Mouse (Mus musculus) activated CD4-positive, CD25-positive, alpha-beta regulatory T cell, adult 4 months (primary cell): ENCODE data around the gene Sdk2. TPM values are rescaled to one million over a fixed set of nuclear protein-coding genes. Genes with fewer than 3 reads are reported as not detected.

Source experiments
- ATAC-seq: one replicate; pipeline ENCODE4 v1.8.0; 2017
- polyA plus RNA-seq, 2 experiments: library from polyadenylated mRNA; unstranded; fragments of 100-300 nt; shearing (Covaris generic); gene quantifications; one replicate each; pipeline ENCODE4 v1.2.1; 2017

Sdk2 gene
- polyA plus RNA-seq, 2 experiments from 2014 or later: not detected

DNA sequence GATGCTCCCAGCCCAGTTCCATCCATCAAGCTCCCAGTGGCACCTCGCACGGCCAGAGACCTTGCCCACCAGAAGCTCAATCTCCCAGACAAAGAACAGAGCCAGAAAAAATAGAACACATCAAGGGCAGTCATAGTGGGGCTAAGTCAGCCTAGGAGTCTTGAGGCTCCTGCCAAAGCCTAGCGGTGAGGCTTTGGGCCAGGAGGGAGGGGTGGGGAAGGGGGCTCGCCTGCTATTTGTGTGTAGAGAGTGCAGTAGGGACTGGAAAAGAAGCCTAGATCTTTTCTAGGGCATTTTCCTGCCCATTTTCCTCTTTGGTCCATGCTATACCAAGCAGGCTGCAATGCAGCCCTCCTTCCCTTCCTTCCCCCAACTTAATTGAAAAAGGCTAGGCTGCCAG is 76.8 kb downstream of the Sdk2 start:
- ATAC-seq: no peak

DNA sequence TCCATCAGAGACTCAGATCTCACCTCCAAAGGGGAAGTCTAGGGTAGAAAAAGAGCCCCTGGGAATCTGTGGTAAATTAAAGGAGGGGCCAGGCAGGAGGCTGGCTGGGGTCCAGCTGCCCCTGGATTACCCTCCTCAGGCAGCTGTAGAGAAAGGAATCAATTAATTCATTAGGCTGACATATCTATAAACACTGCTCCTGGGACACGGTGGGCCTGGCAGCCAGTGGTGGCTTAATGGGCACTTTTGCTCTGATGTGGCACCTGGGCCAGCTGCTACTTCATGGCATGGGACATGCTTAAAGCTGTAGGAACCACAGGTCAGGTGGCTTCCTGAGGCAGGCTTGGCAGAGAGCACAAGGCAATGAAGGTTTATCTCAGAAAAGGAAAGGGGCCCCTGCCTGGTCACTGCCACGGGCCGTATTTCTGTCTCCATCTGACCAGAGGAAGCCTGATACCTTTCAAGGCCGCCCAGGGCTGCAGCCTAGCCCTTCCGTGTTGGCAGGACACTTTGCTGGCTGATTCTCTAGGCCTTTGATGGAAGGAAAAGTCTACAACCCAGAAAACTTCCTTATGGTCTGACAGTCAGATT is 80.9 kb downstream of the Sdk2 start:
- no peak for ATAC-seq

DNA sequence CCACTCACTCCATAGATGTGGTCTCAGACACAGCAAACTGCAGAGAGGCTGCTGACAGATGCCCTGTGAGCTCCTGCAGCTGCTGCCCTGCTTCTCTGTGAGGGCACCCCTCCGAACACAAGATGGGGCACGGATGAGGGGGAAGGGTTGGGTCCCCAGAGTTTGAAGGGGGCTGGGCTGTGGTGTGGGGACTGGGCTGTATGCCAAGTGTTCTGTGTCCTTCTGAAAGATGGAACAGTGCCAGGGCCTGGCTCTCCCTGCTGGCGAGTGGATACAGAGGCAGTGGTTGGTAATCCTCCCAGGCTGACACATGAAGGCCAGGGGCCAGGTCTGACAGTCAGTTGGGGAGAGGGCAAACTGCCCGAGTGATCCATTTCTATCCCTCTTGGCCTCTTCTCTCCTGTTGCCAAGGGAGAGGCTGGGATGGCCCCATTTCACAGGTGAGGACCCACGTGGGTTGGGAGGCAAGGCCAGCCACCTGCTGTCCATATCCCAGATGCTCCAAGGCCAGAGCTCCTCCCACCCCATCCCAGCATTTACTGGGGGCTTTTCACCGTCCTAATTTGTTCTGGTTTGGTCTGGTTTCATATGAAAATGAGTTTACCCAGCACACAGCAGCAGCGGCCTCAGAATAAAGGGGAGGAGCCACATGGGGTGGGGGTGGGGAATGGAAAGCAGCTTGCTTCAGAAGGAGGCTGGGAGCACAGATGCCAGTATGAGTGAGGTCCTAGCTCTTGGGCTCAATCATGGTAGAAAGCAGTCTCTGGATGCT is 84.9 kb downstream of the Sdk2 start:
- no peak for ATAC-seq

DNA sequence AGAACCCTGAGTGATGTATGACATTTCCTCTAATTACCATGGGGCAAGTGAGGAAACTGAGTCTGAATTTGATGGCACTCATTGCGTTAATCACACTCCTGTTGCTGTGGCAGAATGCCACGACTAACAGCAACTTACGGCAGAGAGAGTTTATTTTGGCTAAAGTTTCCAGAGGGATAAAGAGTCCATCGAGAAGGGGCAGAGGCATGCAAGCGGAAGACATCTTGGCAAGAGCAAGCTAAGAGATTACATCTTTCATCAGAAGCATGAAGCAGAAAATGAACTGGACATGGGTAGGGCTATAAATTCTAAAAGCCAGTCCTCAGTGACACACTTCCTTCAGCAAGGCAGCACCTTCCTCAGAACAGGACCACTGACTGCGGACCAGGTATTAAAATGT is 85.8 kb downstream of the Sdk2 start:
- no peak for ATAC-seq

DNA sequence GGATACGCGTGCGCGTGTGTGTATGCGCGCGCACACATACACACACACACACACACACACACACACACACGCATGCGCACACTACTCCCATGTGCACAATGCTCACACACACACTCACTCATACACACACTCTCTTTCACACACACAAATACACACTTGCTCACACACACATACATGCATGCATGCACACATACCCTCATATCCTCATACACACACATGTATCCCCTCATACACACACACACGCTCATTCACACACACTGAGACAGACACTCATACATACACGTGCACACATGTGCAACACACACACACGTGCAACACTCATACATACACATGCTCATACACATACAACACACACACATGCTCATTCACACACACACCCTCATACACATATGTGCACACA is 88.5 kb downstream of the Sdk2 start:
- ATAC-seq: no peak

DNA sequence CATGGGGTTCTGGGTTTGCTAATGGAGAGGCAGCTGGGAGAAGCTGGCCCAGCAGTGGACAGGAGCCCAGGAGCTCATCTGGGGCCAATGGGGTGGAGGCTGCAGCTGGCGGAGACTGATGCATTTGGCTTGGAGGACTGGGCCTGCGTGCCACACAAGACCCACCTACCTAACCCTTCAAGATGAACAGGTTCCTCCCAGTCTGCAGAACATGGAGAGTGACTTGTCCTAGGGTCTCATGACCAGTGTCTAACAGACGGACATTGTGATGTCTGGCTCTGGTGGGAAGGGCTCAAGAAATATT is 91.2 kb downstream of the Sdk2 start:
- ATAC-seq: no peak

DNA sequence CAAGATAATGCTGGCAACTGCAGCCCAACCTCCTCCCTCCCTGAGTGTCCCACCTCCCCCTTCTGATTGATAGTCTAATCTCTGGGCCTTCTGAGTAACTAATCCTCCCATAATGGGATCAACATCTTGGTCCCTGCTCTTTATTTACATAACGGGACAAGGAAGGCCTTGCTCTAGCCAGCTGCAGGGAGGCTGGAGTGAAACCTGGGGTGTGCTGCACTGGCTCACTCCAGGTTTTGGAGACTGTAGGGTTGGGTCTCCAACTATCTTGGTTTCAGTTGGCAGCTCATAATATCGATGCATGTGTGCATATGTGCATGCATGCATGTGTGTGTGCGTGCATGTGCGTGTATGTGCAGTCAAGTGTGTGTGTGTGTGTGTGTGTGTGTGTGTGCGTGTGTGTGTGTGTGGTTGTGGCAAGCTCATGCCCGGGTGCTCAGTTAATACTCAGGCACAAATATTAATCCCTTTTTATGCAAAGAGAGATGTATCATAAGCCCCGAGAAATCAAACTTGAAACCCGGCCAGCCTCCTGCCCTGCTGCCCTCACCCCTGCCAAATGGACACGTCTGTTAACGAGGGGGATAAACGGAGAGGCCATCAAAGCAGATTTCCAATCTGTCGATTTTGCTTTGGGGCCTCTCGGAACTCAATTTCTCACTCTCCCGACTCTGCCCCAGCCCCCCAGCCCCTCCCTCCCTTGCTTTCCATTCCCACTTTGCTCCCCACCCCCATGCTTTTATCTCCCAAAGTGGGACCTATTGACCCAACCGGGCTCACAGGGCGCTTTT is 91.8 kb downstream of the Sdk2 start:
- ATAC-seq: no peak

DNA sequence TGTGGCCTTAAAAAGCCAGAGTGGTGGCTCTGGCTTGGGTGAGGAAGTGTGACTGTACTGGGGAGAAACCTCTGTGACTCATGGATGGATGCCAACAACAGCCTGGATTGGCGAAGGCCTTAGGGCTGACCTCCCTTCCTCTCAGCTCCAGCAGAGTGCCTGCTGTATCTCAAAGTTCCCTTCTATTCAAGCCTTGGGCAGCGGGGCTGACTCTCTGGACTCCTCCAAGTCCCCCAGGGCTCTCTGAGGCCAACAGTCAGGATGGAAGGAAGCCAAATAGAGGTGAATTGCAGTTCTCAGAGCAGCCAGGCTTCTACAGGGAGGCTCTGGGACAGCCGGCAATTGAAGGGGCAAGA is 94.4 kb downstream of the Sdk2 start:
- ATAC-seq: no peak

DNA sequence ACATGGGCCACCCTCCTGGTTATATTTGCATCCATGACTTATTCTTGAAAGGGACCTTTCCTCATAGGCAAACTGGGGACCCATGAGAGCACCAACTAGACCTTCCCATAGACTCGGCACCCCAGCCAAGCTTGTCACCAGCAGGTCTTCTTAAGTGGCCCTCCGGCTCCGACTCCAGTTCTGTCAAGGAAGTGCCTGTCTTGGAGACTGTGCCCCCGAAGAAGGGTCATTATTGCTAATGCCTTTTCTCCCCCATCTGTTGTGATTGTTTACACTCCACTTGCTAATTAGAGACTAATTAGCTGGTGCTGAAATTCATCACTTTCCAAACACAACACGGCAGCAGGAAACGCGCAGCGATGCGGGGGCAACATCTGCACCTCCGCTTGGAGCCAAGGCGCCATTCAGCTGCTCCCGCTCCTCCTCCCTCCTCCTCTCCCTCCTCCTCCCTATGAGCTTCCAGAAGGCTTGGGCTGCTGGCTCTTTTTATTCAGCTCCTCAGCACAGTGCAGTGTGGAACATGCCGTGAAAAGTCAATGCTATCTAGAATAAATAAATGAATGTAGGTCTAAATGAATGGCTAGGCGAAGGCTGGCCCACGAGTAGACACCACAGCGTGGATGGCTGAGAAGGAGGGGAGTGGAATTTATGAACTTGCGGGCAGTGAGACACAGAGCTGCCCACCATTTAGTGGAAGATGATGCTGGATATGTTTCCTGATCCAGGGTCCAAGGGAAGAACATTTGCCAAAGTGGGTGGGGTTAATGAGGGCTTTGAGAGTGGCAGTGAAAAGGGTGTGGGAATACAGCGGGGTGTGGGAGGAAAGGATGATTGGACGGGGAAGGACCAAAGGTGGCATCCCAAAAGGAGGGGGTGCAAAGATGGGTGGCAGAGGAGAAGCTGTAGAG is 95.0 kb downstream of the Sdk2 start:
- no peak for ATAC-seq

DNA sequence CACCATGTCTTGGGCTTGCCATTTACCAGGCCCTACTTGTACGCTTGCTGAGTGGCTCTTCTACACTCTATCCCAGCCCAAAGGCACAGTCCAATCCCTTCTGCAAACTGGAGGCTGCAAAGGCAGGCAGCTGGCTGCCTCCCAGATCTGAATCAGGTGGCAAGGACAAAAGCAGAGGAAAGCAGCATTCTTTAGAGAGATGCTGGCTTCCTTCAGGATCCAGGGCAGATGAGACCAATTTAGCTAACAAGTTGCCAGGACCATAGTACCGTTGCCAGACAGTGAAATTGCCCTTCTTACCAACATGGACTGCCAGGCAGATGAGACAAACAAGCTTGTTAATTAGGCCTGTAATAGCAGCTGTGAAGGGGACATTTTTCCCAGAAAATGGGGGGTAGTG is 96.8 kb downstream of the Sdk2 start:
- ATAC-seq: no peak

DNA sequence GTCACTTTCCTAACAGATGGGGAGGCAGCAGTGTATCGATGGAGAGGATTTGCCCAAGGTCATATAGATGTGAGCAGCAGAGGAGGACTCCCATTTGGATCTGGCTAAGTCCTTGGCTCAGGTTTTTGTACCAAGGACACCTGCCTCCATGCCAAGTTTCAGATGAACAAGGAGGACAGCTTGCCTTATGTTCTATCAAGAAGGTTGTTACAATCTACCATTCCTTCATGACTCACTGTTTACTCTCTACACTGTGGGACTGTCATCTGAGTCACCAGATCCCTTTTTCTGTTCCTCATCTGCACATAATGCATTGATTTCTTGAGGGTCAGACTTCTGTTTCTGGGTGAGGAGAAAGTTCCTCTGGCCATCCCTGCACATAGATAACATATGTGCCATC is 101.6 kb downstream of the Sdk2 start:
- ATAC-seq: no peak

DNA sequence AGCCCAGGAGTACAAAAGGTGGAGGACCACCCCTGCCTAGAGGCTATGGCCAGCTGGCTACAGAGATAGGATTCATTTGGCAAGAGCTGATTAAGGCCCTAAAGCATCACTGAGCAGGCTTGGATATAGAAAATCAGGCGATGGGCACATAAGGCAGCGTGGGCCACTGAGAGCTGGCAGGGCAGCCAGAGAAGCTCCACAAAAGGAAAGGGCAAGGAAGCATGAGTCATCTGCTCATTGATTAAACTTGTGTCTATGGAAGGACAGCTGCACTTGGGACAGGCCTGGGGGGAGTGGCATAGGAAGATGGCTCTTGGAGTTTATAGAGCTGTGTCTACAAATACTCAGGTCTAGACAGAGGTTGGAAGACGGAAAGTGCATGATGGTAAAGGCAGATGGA is 104.1 kb downstream of the Sdk2 start:
- ATAC-seq: no peak

DNA sequence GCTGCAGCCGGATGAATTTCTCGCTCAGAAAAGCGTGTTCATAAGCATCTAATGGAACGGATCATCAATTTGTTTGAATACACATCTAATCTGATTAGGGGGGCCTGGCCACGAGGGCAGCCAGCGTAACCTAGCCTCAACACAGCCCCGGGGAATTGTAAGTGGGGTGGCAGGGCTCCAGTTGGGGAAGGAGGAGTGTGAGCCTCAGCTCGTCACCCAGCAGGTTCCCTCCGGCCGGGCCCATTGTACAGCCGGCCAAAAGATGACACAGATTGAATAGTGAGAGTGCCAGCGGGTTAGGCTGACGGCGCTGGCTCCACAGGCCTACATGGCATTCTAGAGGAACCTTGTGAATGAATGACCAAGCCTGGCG is 115.2 kb downstream of the Sdk2 start:
- ATAC-seq: no peak

DNA sequence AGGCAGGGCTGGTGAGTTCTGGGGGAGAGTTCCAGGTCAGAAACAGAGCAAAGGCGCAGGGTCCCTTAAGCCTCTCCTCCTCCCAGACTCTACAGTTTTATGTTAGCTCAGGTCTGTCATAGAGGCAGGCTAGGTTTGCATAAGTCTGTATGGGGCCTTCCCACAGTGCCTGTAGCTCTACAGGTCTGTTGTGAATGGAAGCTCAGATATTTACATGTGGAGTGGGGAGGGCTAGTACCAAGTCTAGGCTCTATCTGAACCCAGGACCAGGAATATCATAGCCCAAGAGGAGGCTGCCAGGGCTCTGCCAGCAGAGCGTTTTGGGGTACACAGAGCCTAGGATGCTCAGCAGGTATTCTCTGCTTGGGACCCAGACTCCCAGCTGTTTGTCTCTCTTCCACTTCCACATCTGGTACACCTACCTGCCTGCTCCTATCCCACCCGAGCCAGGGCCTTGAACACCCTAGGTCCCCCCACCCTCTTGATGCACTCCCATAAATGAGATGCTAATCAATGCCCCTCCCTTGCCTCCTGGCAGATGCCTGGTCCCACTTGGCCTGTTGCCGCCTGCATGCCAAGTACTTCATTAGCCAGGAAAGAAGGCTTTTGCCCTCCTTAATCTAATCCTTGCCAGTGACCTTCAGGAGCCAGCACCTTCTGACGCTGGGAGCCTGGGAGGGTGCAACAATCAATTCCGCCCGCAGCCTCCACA is 115.8 kb downstream of the Sdk2 start:
- no peak for ATAC-seq

DNA sequence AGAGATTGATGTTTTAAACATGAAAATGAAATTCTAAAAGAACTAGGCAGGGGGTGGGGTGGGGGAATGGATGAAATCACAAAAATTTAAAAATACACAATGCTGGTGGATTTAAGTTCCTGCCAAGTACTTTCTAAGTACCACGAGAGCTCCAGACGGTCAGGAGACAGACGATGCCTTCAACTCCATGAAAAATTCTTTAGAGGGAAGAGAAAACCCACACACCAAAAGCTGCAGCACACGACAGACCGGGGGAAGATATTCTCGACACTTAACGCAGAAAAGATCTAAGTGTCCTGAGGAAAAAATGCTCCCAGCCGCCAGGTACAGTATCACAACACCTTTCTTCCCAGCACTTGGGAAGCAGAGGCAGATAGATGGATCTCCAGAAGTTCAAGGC is 118.2 kb downstream of the Sdk2 start:
- ATAC-seq: no peak

DNA sequence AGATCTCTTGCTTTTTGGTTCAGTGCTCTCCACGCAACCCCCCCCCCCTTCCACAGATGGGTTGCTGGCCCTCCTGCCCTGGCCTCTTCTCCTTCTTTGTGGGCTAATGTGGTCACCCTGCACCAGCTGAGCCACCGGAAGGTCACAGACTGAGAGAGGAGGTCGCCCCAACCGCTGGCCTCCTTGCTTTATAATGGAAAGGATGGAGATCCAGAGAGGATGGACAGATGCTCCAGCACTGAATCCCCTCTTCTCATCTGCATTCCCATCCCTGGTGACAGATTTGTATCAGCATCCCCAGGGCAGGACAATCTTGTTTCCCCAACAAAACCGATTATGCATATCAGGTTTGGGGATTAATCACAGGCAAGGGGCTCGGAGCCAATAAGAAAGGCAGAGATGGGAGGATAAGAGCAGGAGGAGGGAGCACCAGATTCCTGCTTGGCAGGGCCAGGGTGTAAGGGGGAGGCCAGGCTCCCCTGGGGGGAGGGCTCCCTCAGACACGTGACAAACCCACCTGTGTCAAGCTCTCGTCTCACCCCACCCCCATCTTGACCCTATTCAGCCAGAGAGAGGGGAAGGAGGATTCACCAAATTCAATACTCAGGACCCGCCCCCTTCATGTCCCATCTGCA is 124.6 kb downstream of the Sdk2 start:
- no peak for ATAC-seq

DNA sequence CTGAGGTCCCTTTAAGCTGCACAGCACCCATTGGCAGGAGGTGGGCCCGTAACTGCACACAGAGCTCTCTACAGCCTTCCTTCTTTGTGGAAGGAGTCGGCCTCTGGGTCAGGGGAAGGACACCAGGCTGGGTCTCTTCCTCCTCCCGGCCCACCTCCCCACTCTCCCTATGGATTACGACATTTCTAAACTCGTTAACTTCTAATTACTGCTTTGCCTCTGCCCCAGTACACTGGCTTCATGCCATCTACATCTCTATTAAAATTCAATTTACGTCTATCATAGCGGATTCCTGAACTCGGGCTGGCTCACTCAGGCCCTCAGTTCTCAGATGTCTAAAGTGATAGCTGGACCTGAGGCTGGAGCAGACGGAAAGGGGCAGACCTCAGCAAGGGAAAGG is 133.2 kb downstream of the Sdk2 start:
- no peak for ATAC-seq

DNA sequence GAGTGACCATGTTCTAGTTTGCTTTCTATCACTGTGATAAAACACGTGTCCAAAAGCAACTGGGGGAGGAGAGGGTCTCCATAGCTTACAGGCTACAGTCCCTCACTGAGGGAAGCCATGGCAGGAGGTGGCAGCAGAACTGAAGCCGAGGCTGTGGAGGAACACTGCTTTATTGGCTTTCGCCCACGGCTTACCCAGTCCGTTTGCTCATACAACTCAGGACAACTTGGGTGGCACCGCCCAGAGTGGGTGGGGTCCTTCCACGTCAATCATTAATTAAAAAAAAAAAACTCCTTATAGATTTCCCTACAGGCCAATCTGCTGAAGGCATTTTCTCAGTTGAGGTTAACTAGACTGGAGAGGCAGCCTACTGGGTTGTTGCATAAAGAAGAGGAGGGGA is 133.9 kb downstream of the Sdk2 start:
- ATAC-seq: no peak

DNA sequence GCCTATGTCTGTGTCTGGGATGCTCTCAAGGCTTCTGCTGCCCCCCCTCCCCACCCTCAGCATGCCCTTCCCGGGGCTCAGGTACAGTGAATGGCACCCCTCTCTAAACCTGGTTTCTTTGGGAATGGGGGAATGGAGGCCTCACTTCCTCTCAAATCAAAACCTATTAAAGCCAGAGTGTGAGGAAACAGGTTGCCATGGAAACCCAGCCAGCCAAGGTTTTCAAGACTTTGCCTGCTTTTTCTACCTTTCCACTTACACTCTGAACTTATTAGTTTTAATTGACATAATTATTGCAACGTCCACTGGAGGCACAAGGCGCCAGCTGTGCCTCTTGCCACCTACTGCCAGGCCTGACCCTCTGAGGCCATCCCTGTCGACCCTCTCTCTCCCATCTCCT is 135.1 kb downstream of the Sdk2 start:
- no peak for ATAC-seq

DNA sequence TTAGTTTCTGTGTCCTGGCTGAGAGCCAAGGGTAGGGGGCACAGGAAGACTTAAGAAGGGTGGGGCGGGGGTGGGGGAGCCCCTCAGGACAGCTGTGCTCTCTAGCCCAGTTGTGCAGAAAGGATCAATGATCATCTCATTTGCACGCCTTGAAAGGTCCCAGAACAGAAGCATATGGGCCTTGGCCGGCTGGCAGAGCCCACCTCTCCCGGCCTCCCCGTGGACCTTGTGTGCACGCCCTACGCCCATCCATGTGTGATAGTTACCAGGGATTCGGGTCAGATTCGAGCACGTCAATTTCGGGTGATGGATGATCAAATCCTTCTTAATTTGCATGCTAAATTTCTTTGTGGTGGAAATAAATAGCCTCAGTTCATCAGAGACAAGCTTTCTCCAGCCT is 136.7 kb downstream of the Sdk2 start:
- no peak for ATAC-seq

DNA sequence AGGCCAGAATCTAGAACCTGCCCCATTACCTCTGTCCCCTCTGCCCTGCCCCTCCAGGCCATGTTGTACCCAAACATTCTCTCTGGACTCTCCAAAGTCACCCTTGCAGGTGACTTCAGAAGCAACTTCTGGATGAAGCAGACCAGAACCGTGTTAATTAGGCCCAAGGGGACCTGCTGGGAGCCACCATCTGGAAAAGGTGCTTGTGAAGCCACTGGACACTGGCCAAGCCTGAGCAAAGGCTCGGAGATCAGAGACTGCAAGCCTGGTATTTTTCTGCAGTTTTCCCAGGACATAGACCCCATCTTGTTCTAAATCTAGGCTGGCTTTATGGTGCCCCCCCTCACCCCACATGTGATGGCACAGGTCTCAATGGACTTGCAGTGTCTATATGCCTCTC is 138.0 kb downstream of the Sdk2 start:
- ATAC-seq: no peak

DNA sequence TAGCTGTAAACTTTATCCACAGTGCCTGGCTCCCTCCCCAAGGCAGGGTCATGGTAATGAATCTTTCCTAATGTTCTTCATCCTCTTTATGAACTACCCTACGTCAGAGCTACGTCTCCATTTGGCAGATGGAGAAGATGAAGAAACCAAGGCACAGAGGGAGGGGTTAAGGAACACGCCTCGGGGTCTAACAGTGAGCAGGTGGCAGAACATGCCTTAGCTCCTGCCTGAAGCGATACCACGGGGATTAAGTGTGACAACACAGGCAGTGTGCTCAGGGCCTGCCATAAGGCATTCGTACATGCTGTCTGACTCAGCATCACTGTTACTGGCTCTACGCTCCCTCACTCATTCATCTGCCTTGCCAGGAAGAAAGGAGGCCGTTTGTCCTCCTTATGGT is 138.6 kb downstream of the Sdk2 start:
- ATAC-seq: no peak
